Comparison of ENCODE assay signal across 9 mouse cellular contexts in the genomic region with DNA sequence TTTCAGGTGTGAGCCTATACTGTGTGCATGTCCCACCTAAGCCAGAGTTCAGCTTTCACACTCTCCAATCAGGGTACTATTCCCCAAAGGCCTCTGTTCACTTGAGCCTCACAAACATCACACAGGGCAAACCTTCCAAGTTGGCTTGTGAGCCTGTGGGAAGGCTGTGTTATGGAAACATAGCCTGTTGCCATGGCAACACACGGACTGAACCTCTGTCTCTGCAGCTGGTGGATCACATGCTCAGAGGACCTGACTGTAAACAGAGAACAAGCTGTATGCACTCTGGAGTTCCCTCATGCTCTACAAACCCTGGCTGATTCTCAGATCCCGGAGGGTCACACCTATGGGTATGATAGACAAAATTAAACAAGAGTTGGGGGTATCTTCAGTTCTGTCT.
A peak's percentile ranks its signal among the peaks of the same experiment; 100 is the strongest.
DNase-seq lines count a peak whose midpoint lies in the region; ATAC-seq and TF ChIP-seq lines count a peak whose summit lies in the region.
"Had no signal": no experiment of that assay in that cellular context is flagged by ENCODE, and none has a peak within 500 bp of the region (broad histone marks: within the 10 kb centered on the region; RNA-seq: fewer than 3 reads in every experiment).

No protein-coding gene starts in this region.

- H3K27ac ChIP-seq in intestine, embryonic 15.5 days, result no peak overlapping the region
- H3K27ac ChIP-seq in left cerebral cortex, adult 2 months, result no peak overlapping the region

- no peak overlapping the region for H3K4me3 ChIP-seq in intestine, embryonic 15.5 days (replicated peaks)
- H3K4me3 ChIP-seq in left cerebral cortex, adult 2 months, result no peak overlapping the region
- H3K4me3 ChIP-seq: megakaryocyte, embryonic 14.5 days had no signal

- no peaks in the 10 kb centered on the region for H3K9me3 ChIP-seq in intestine, embryonic 15.5 days
- H3K9me3 ChIP-seq: megakaryocyte, embryonic 14.5 days had no signal

- no peak overlapping the region for H3K9ac ChIP-seq in intestine, embryonic 15.5 days

- H3K4me2 ChIP-seq in intestine, embryonic 15.5 days (replicated peaks), result no peak overlapping the region

- intact Hi-C loops in gastrocnemius, postnatal 14 days (cut with DNase I; ENCODE audit: low total_unique reads), result no loop called here
- intact Hi-C loops in left cerebral cortex, adult 2 months (cut with DNase I), result no loop called here

- TF ChIP-seq CTCF in left cerebral cortex, adult 2 months (IDR thresholded peaks at IDR 0.05), result no peak

- peak; percentile 27 for DNase-seq in CD4-positive helper T cell, adult 2 months (ENCODE audit: low read depth, low spot score)
- DNase-seq in gastrocnemius, postnatal 14 days, result peak; percentile 78
- peak; percentile 22 to 47 for DNase-seq in left cerebral cortex, adult 2 months (ENCODE audit: extremely low spot score in 1 of 2, low spot score in 2 of 2)
- DNase-seq in skeletal muscle tissue, adult 2 months (ENCODE audit: low read depth, low spot score), result peak; percentile 90

- no peaks in the 10 kb centered on the region for H3K27me3 ChIP-seq in intestine, embryonic 15.5 days (replicated peaks)

- H3K36me3 ChIP-seq in intestine, embryonic 15.5 days, result no peaks in the 10 kb centered on the region

- WGBS in intestine, embryonic 15.5 days, result 25% methylated on average over 2 of the region's 2 CpGs

- ATAC-seq in common myeloid progenitor, adult 5-6 weeks (replicated peaks; ENCODE audit: low read depth, poor library complexity, severe bottlenecking), result peak; percentile 58; the same call in 1 of the 2 replicates
- ATAC-seq in intestine, embryonic 15.5 days, result peak; percentile 85
- 0 out of 2 replicates have a peak, but pooled peaks have one; percentile 31 for ATAC-seq in megakaryocyte progenitor cell, adult 5-6 weeks (replicated peaks; ENCODE audit: poor library complexity)
- no peak for ATAC-seq in monocyte, adult 5-6 weeks (replicated peaks; ENCODE audit: insufficient number of reproducible peaks, low FRiP score, low TSS enrichment, poor library complexity, severe bottlenecking)

- peaks cover 6% of the 10 kb centered on the region; the same call in 1 of the 2 replicates for H3K4me1 ChIP-seq in intestine, embryonic 15.5 days (replicated peaks)
- H3K4me1 ChIP-seq: megakaryocyte, embryonic 14.5 days had no signal

Comparison
In these comparisons a context has a peak if more than half of its experiments do, and no peak if none do; other contexts are left out.
1. DNase-seq: peak in every context shown above with its lines; median percentile 90 in skeletal muscle tissue, adult 2 months; 78 in gastrocnemius, postnatal 14 days; 34 in left cerebral cortex, adult 2 months; 27 in CD4-positive helper T cell, adult 2 months.